Mouse (Mus musculus): ENCODE results near the gene Ankmy2. TPM values are rescaled to one million over a fixed set of nuclear protein-coding genes. Genes with fewer than 3 reads are reported as not detected.
"Not testable (repeated sequence)": the region's sequence is repeated elsewhere in the genome, so short reads cannot be mapped to it uniquely, and the experiment has no call there.

Gene Ankmy2
- total RNA-seq, 2 experiments from 2014 or later, result 48.9 to 54.1 TPM

GRCm38 (mm10) chr12:36155141-36155641 is 1.7 kb upstream of the Ankmy2 start:
- peak; percentile 32 to 46 for DNase-seq (ENCODE audit: low spot score in 2 of 2)
- intact Hi-C loops (cut with DNase I), result loop anchor here (5.0 kb wide), 1 partner anchor 258 kb away; no protein-coding TSS in a partner anchor

- peak in 1 of 2 experiments; percentile 24 for DNase-seq (ENCODE audit: low spot score in 2 of 2)
- intact Hi-C loops (cut with DNase I), result loop anchor here (2.0 to 5.0 kb wide), 3 partner anchors 43 to 259 kb away; no protein-coding TSS in a partner anchor
These were observed 745 bp upstream of the Ankmy2 start for GRCm38 (mm10) chr12:36156101-36156636.

- intact Hi-C loops (cut with DNase I), result loop anchor here (2.0 to 5.0 kb wide), 3 partner anchors 44 to 260 kb away; no protein-coding TSS in a partner anchor
These were observed 357 bp downstream of the Ankmy2 start for GRCm38 (mm10) chr12:36157304-36157637.

GRCm38 (mm10) chr12:36157638-36158308 is 859 bp downstream of the Ankmy2 start, which contains the start of gene Bzw2:
TSS of gene Bzw2 (minus strand) at chr12:36158080.
- intact Hi-C loops (cut with DNase I), result loop anchor here (2.0 to 5.0 kb wide), 3 partner anchors 45 to 260 kb away; no protein-coding TSS in a partner anchor
- DNase-seq (ENCODE audit: low spot score in 2 of 2), result peak; percentile 65 to 67

More at GRCm38 (mm10) chr12:36157304-36157637, 357 bp downstream of the Ankmy2 start:
- no peak for DNase-seq (ENCODE audit: low spot score in 2 of 2)

- no peak for DNase-seq (ENCODE audit: low spot score in 2 of 2)
- intact Hi-C loops (cut with DNase I), result no loop called here
These were observed 7.3 kb downstream of the Ankmy2 start for GRCm38 (mm10) chr12:36164126-36164791.

- intact Hi-C loops (cut with DNase I), result no loop called here
- DNase-seq (ENCODE audit: low spot score in 2 of 2), result no peak
These were observed 8.4 kb downstream of the Ankmy2 start for GRCm38 (mm10) chr12:36165299-36165698.

GRCm38 (mm10) chr12:36177227-36177626 is 20.3 kb downstream of the Ankmy2 start:
- intact Hi-C loops (cut with DNase I), result no loop called here
- no peak for DNase-seq (ENCODE audit: low spot score in 2 of 2)

- no peak for DNase-seq (ENCODE audit: low spot score in 2 of 2)
- intact Hi-C loops (cut with DNase I), result no loop called here
These were observed 25.7 kb downstream of the Ankmy2 start for GRCm38 (mm10) chr12:36182570-36182969.

GRCm38 (mm10) chr12:36187081-36187480 is 30.2 kb downstream of the Ankmy2 start:
- intact Hi-C loops (cut with DNase I), result no loop called here
- DNase-seq (ENCODE audit: low spot score in 2 of 2), result no peak

- intact Hi-C loops (cut with DNase I), result no loop called here
These were observed 32.7 kb downstream of the Ankmy2 start for GRCm38 (mm10) chr12:36189610-36190009.

GRCm38 (mm10) chr12:36190343-36190742 is 33.4 kb downstream of the Ankmy2 start:
- intact Hi-C loops (cut with DNase I), result no loop called here
- DNase-seq (ENCODE audit: low spot score in 2 of 2), result no peak

More at GRCm38 (mm10) chr12:36189610-36190009, 32.7 kb downstream of the Ankmy2 start:
- DNase-seq (ENCODE audit: low spot score in 2 of 2), result no peak

GRCm38 (mm10) chr12:36194976-36195375 is 38.1 kb downstream of the Ankmy2 start:
- no peak for DNase-seq (ENCODE audit: low spot score in 2 of 2)
- intact Hi-C loops (cut with DNase I), result no loop called here

- DNase-seq (ENCODE audit: low spot score in 2 of 2); intact Hi-C loops (cut with DNase I): not testable (repeated sequence)
These were observed 48.7 kb downstream of the Ankmy2 start for GRCm38 (mm10) chr12:36205579-36206119.

- intact Hi-C loops (cut with DNase I), result no loop called here
- DNase-seq (ENCODE audit: low spot score in 2 of 2), result peak; percentile 42 to 69
These were observed 50.3 kb downstream of the Ankmy2 start for GRCm38 (mm10) chr12:36207072-36207799.

- intact Hi-C loops (cut with DNase I), result no loop called here
- no peak for DNase-seq (ENCODE audit: low spot score in 2 of 2)
These were observed 50.9 kb downstream of the Ankmy2 start for GRCm38 (mm10) chr12:36207800-36208148.

GRCm38 (mm10) chr12:36208456-36208855 is 51.5 kb downstream of the Ankmy2 start:
- intact Hi-C loops (cut with DNase I), result no loop called here

GRCm38 (mm10) chr12:36210096-36210495 is 53.2 kb downstream of the Ankmy2 start:
- intact Hi-C loops (cut with DNase I), result loop anchor here (10.0 kb wide), 1 partner anchor 495 kb away; no protein-coding TSS in a partner anchor
- no peak for DNase-seq (ENCODE audit: low spot score in 2 of 2)

More at GRCm38 (mm10) chr12:36208456-36208855, 51.5 kb downstream of the Ankmy2 start:
- peak; percentile 30 to 52 for DNase-seq (ENCODE audit: low spot score in 2 of 2)

GRCm38 (mm10) chr12:36214389-36215148 is 57.7 kb downstream of the Ankmy2 start:
- no peak for DNase-seq (ENCODE audit: low spot score in 2 of 2)
- intact Hi-C loops (cut with DNase I), result loop anchor here (1.0 to 10.0 kb wide), 2 partner anchors 455 to 490 kb away; no protein-coding TSS in a partner anchor

- peak; percentile 41 to 51 for DNase-seq (ENCODE audit: low spot score in 2 of 2)
- intact Hi-C loops (cut with DNase I), result loop anchor here (1.0 to 10.0 kb wide), 2 partner anchors 454 to 490 kb away; no protein-coding TSS in a partner anchor
These were observed 58.2 kb downstream of the Ankmy2 start for GRCm38 (mm10) chr12:36215149-36215480.
